Mouse (Mus musculus) hindbrain, embryonic 10.5 days (tissue): ENCODE measurements around the gene Gm45785. TPM values are rescaled to one million over a fixed set of nuclear protein-coding genes. Genes with fewer than 3 reads are reported as not detected.
A peak's percentile ranks its signal among the peaks of the same experiment; 100 is the strongest.

Experiments used
- DNase-seq: peaks from one replicate; pipeline ENCODE4 v3.0.0-alpha.2; 2017; ENCODE audit warnings: low spot score
- H3K27ac ChIP-seq: fragments of 300-500 bp; sonication (generic); 2 replicates; pipeline ENCODE4 v1.5.1; 2016; ENCODE audit warnings: mild to moderate bottlenecking, moderate library complexity
- H3K27me3 ChIP-seq: fragments of 300-500 bp; sonication (generic); 2 replicates; pipeline ENCODE4 v1.6.1; 2016; ENCODE audit warnings: mild to moderate bottlenecking; ENCODE audit not compliant: poor library complexity, insufficient read depth, severe bottlenecking
- H3K36me3 ChIP-seq: fragments of 300-500 bp; sonication (generic); 2 replicates; pipeline ENCODE4 v1.6.1; 2016; ENCODE audit warnings: mild to moderate bottlenecking, moderate library complexity
- H3K4me1 ChIP-seq: fragments of 300-500 bp; sonication (generic); replicated peaks from 2 replicates; pipeline ENCODE4 v1.6.1; 2016; ENCODE audit warnings: mild to moderate bottlenecking
- H3K4me3 ChIP-seq: fragments of 300-500 bp; sonication (generic); 2 replicates; pipeline ENCODE4 v1.5.1; 2016; ENCODE audit warnings: mild to moderate bottlenecking, moderate library complexity
- H3K9me3 ChIP-seq: fragments of 300-500 bp; sonication (generic); 2 replicates; pipeline ENCODE4 v1.6.1; 2016; ENCODE audit warnings: mild to moderate bottlenecking, moderate library complexity
- WGBS: fragments of 180-500 bp; shearing (Covaris S2); methylation state at CpG from one replicate; pipeline ENCODE4 v1.1.7; 2016; 5-methylcytosine and 5-hydroxymethylcytosine counted together
- polyA plus RNA-seq: library from polyadenylated mRNA; unstranded; fragments of >200 nt; fragmentation: Nextera tagmentation; extraction: Ambion mirVana; gene quantifications from 2 replicates; pipeline ENCODE4 v1.2.1, GENCODE M21; 2016

Gene Gm45785
- polyA plus RNA-seq, 1 experiment from 2014 or later, result not detected

GRCm38 (mm10) chr7:140880865-140881515 is 24.9 kb upstream of the Gm45785 start:
- peaks cover 42% of the 10 kb centered on the region for H3K36me3 ChIP-seq
- peak overlapping the region; percentile 91 for H3K27ac ChIP-seq
- no peak for DNase-seq
- no peaks in the 10 kb centered on the region for H3K9me3 ChIP-seq
- H3K4me3 ChIP-seq, result peak overlapping the region; percentile 90
- H3K27me3 ChIP-seq, result no peaks in the 10 kb centered on the region
- WGBS, result 34% methylated on average over 8 of the region's 8 CpGs
- peaks cover 20% of the 10 kb centered on the region for H3K4me1 ChIP-seq

GRCm38 (mm10) chr7:140880419-140880818 is 24.3 kb upstream of the Gm45785 start:
- H3K4me3 ChIP-seq, result peak overlapping the region; percentile 90; the same call in 1 of the 2 replicates
- H3K27ac ChIP-seq, result no peak overlapping the region
- H3K27me3 ChIP-seq, result no peaks in the 10 kb centered on the region
- peaks cover 41% of the 10 kb centered on the region for H3K36me3 ChIP-seq
- peaks cover 20% of the 10 kb centered on the region for H3K4me1 ChIP-seq
- no peak for DNase-seq
- no peaks in the 10 kb centered on the region for H3K9me3 ChIP-seq
- WGBS, result 90% methylated on average over 3 of the region's 3 CpGs

- peaks cover 38% of the 10 kb centered on the region for H3K36me3 ChIP-seq
- DNase-seq, result no peak
- no peak overlapping the region for H3K4me3 ChIP-seq
- no peak overlapping the region for H3K27ac ChIP-seq
- peaks cover 20% of the 10 kb centered on the region for H3K4me1 ChIP-seq
- no peaks in the 10 kb centered on the region for H3K9me3 ChIP-seq
- H3K27me3 ChIP-seq, result no peaks in the 10 kb centered on the region
- WGBS, result 90% methylated on average over 7 of the region's 7 CpGs
Observed at GRCm38 (mm10) chr7:140879355-140879754, 23.2 kb upstream of the Gm45785 start.

- WGBS, result 81% methylated on average over 6 of the region's 6 CpGs
- no peak overlapping the region for H3K4me3 ChIP-seq
Observed at GRCm38 (mm10) chr7:140877364-140877763, 21.2 kb upstream of the Gm45785 start.

GRCm38 (mm10) chr7:140874224-140874623 is 18.1 kb upstream of the Gm45785 start:
- DNase-seq, result no peak
- Histone ChIP-seq H3K4me3 (no peak overlapping the region), H3K36me3 (peaks cover 40% of the 10 kb centered on the region), H3K4me1 (no peaks in the 10 kb centered on the region), H3K27me3 (no peaks in the 10 kb centered on the region), H3K9me3 (no peaks in the 10 kb centered on the region), H3K27ac (no peak overlapping the region)
- WGBS, result 89% methylated on average over 4 of the region's 4 CpGs

More at GRCm38 (mm10) chr7:140877364-140877763, 21.2 kb upstream of the Gm45785 start:
- no peaks in the 10 kb centered on the region for H3K27me3 ChIP-seq
- no peaks in the 10 kb centered on the region for H3K9me3 ChIP-seq
- no peak for DNase-seq
- peaks cover 8% of the 10 kb centered on the region for H3K4me1 ChIP-seq
- no peak overlapping the region for H3K27ac ChIP-seq
- peaks cover 37% of the 10 kb centered on the region for H3K36me3 ChIP-seq

GRCm38 (mm10) chr7:140864761-140865160 is 8.6 kb upstream of the Gm45785 start:
- Histone ChIP-seq H3K4me1 (no peaks in the 10 kb centered on the region), H3K36me3 (peaks cover 79% of the 10 kb centered on the region), H3K27ac (no peak overlapping the region), H3K9me3 (no peaks in the 10 kb centered on the region), H3K27me3 (no peaks in the 10 kb centered on the region), H3K4me3 (no peak overlapping the region)
- WGBS, result 86% methylated on average over 12 of the region's 12 CpGs
- no peak for DNase-seq

- Histone ChIP-seq H3K36me3 (peaks cover 74% of the 10 kb centered on the region), H3K9me3 (no peaks in the 10 kb centered on the region), H3K4me1 (peaks cover 20% of the 10 kb centered on the region), H3K27me3 (no peaks in the 10 kb centered on the region), H3K27ac (no peak overlapping the region), H3K4me3 (no peak overlapping the region)
- WGBS, result 91% methylated on average over 5 of the region's 5 CpGs
- DNase-seq, result no peak
Observed at GRCm38 (mm10) chr7:140860728-140861127, 4.6 kb upstream of the Gm45785 start.

- Histone ChIP-seq H3K4me3 (no peak overlapping the region), H3K27me3 (no peaks in the 10 kb centered on the region), H3K4me1 (peaks cover 28% of the 10 kb centered on the region), H3K9me3 (no peaks in the 10 kb centered on the region), H3K27ac (no peak overlapping the region), H3K36me3 (peaks cover 69% of the 10 kb centered on the region)
- 82% methylated on average over 6 of the region's 6 CpGs for WGBS
- DNase-seq, result no peak
Observed at GRCm38 (mm10) chr7:140859997-140860396, 3.9 kb upstream of the Gm45785 start.

GRCm38 (mm10) chr7:140858746-140859145 is 2.6 kb upstream of the Gm45785 start:
- Histone ChIP-seq H3K36me3 (peaks cover 67% of the 10 kb centered on the region), H3K9me3 (no peaks in the 10 kb centered on the region), H3K4me3 (peak overlapping the region; percentile 74), H3K27ac (no peak overlapping the region), H3K27me3 (no peaks in the 10 kb centered on the region), H3K4me1 (peaks cover 30% of the 10 kb centered on the region)
- WGBS, result 95% methylated on average over 8 of the region's 8 CpGs
- no peak for DNase-seq

GRCm38 (mm10) chr7:140857550-140858505 is 1.7 kb upstream of the Gm45785 start, which contains the start of gene Bet1l:
Gene Bet1l (minus strand): TSS chr7:140857577.
- peaks cover 30% of the 10 kb centered on the region for H3K4me1 ChIP-seq
- WGBS, result 41% methylated on average over 40 of the region's 40 CpGs
- H3K27ac ChIP-seq, result peak within 1 kb of the TSS; percentile 87
- H3K27me3 ChIP-seq, result no peaks in the 10 kb centered on the region
- no peaks in the 10 kb centered on the region for H3K9me3 ChIP-seq
- no peak for DNase-seq
- H3K36me3 ChIP-seq, result peaks cover 67% of the 10 kb centered on the region
- peak within 1 kb of the TSS; percentile 74 for H3K4me3 ChIP-seq

GRCm38 (mm10) chr7:140856785-140857549 is 836 bp upstream of the Gm45785 start, which contains the start of gene Ric8a:
Gene Ric8a (plus strand): TSS chr7:140856957.
- under 1% methylated on average over 50 of the region's 50 CpGs for WGBS
- peak within 1 kb of the TSS; percentile 74 for H3K4me3 ChIP-seq
- peak within 1 kb of the TSS; percentile 87 for H3K27ac ChIP-seq
- no peaks in the 10 kb centered on the region for H3K9me3 ChIP-seq
- peaks cover 67% of the 10 kb centered on the region for H3K36me3 ChIP-seq
- no peaks in the 10 kb centered on the region for H3K27me3 ChIP-seq
- DNase-seq, result peak; percentile 80
- H3K4me1 ChIP-seq, result peaks cover 30% of the 10 kb centered on the region

GRCm38 (mm10) chr7:140855181-140855580 is 950 bp downstream of the Gm45785 start:
- H3K27me3 ChIP-seq, result no peaks in the 10 kb centered on the region
- H3K36me3 ChIP-seq, result peaks cover 56% of the 10 kb centered on the region
- H3K27ac ChIP-seq, result no peak overlapping the region
- peaks cover 30% of the 10 kb centered on the region for H3K4me1 ChIP-seq
- no peak for DNase-seq
- WGBS, result 76% methylated on average over 9 of the region's 9 CpGs
- no peaks in the 10 kb centered on the region for H3K9me3 ChIP-seq
- H3K4me3 ChIP-seq, result peak overlapping the region; percentile 74
